Mouse (Mus musculus): ENCODE results near the gene Kcnh1. TPM values are rescaled to one million over a fixed set of nuclear protein-coding genes. Genes with fewer than 3 reads are reported as not detected.

Gene Kcnh1
- polyA plus RNA-seq, 1 experiment from 2014 or later: 0.04 TPM

DNA sequence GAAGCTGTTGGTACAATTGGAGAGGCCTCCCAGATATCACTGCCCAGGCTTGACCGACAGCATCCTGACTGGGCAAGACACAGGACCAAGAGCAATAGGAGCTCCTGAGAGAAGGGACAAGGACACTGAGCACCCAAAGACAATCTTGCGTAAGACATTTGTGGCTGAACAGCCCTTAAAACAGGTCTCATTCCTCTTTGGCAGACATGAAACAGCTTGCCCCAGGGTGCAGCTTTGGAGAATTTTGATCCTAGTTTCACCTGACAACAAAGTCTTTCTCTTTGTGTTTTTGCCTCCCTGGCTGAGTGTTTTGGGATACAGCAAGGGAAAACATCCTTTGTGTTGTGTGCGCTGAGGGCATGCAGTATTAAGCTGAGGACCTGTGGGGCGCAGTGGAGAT lies 153.4 kb downstream of the Kcnh1 start:
- 91% methylated on average over 4 of the region's 4 CpGs for WGBS
- Histone ChIP-seq H3K4me3 (ENCODE audit: low read depth, low read length) (no peak overlapping the region), H3K9me3 (ENCODE audit: control insufficient read depth, low read length) (no peaks in the 10 kb centered on the region)

DNA sequence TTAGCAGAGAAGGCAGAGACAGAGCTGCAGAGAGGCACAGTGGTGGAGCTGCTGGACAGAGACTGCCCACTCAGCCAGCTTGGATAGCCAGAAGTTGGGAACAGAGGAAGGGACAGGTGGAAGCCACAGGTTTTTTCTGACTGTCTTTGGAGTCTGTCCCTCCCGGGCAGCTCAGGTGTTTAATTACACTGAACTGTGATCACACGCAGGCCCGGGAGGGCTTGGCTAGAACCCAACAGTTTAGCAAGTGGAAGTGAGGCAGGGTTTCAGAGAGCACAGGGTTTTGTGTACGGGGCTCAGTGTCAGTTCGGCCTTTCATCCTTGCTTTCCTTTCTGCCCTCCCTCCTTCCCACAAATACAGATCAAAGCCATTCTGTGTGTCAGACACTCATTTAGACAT lies 156.8 kb downstream of the Kcnh1 start:
- Histone ChIP-seq H3K9ac (ENCODE audit: low read depth, low read length) (no peak overlapping the region), H3K27me3 (replicated peaks; ENCODE audit: control insufficient read depth, insufficient read depth, low read length) (no peaks in the 10 kb centered on the region; the same call in 1 of the 2 replicates), H3K4me3 (ENCODE audit: low read depth, low read length) (no peak overlapping the region), H3K9me3 (ENCODE audit: control insufficient read depth, low read length) (no peaks in the 10 kb centered on the region), H3K4me1 (replicated peaks; ENCODE audit: control insufficient read depth, insufficient read depth, low read length) (no peaks in the 10 kb centered on the region), H3K36me3 (ENCODE audit: control insufficient read depth, insufficient read depth, low read length) (no peaks in the 10 kb centered on the region), H3K4me2 (no peak overlapping the region), H3K27ac (ENCODE audit: low read depth, low read length) (no peak overlapping the region)
- DNase-seq (ENCODE audit: low spot score) (no peak), ATAC-seq (replicated peaks; ENCODE audit: low FRiP score) (no peak)
- WGBS: 69% methylated on average over 5 of the region's 5 CpGs

More for the DNA sequence above, 153.4 kb downstream of the Kcnh1 start:
- Histone ChIP-seq H3K4me1 (replicated peaks; ENCODE audit: control insufficient read depth, insufficient read depth, low read length) (no peaks in the 10 kb centered on the region), H3K27me3 (replicated peaks; ENCODE audit: control insufficient read depth, insufficient read depth, low read length) (no peaks in the 10 kb centered on the region; the same call in 1 of the 2 replicates), H3K36me3 (ENCODE audit: control insufficient read depth, insufficient read depth, low read length) (no peaks in the 10 kb centered on the region), H3K9ac (ENCODE audit: low read depth, low read length) (no peak overlapping the region), H3K4me2 (no peak overlapping the region), H3K27ac (ENCODE audit: low read depth, low read length) (no peak overlapping the region)
- no peak for DNase-seq (ENCODE audit: low spot score)
- ATAC-seq (replicated peaks; ENCODE audit: low FRiP score): no peak

DNA sequence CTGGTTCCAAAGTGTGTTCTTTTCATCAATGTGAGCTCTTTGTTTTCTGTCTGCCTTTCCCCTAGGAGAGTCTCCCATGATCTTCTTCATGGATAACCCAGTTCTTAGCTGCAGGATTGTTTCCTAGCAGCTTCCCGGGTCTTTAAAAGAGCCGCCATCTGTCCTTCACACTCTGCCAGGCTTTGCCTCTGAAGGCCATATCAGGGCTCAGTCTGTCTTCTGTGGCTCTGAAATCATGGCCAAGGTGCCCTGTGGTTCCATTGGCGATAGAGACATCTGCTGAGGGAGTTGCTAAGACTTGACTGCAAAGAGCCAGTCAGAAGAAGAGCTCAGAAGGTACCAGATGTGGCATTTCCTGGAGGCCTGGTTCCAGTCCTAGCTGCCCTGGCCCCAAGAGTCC lies 165.7 kb downstream of the Kcnh1 start:
- no peaks in the 10 kb centered on the region for H3K9me3 ChIP-seq (ENCODE audit: control insufficient read depth, low read length)
- ATAC-seq (replicated peaks; ENCODE audit: low FRiP score) (no peak), DNase-seq (ENCODE audit: low spot score) (no peak)
- H3K4me2 ChIP-seq: no peak overlapping the region
- H3K4me3 ChIP-seq (ENCODE audit: low read depth, low read length): no peak overlapping the region
- no peak overlapping the region for H3K9ac ChIP-seq (ENCODE audit: low read depth, low read length)
- no peak overlapping the region for H3K27ac ChIP-seq (ENCODE audit: low read depth, low read length)
- H3K36me3 ChIP-seq (ENCODE audit: control insufficient read depth, insufficient read depth, low read length): no peaks in the 10 kb centered on the region
- H3K27me3 ChIP-seq (replicated peaks; ENCODE audit: control insufficient read depth, insufficient read depth, low read length): no peaks in the 10 kb centered on the region
- WGBS: 78% methylated on average over 3 of the region's 3 CpGs
- no peaks in the 10 kb centered on the region for H3K4me1 ChIP-seq (replicated peaks; ENCODE audit: control insufficient read depth, insufficient read depth, low read length)

DNA sequence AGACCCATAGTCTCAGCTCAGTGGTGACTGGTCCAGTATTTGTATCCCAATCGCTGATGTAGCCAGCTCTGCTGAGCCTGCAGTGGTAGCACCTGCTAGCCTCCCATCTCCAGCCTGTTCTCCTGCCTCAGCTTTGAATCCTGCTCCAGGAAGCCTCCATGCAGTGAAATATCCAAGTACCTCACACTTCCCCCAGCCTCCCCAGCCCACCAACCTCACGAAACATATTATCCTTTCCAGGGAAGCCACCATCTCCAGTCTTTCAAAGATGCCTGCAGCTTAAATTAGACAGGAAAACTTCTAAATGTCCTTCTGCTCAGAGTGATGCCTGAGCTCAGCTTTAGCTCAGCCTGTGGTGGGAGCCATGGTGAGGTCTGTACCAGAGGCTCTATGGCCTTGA lies 168.6 kb downstream of the Kcnh1 start:
- Histone ChIP-seq H3K27me3 (replicated peaks; ENCODE audit: control insufficient read depth, insufficient read depth, low read length) (no peaks in the 10 kb centered on the region), H3K4me3 (ENCODE audit: low read depth, low read length) (no peak overlapping the region), H3K4me1 (replicated peaks; ENCODE audit: control insufficient read depth, insufficient read depth, low read length) (no peaks in the 10 kb centered on the region), H3K36me3 (ENCODE audit: control insufficient read depth, insufficient read depth, low read length) (no peaks in the 10 kb centered on the region), H3K9me3 (ENCODE audit: control insufficient read depth, low read length) (no peaks in the 10 kb centered on the region), H3K9ac (ENCODE audit: low read depth, low read length) (no peak overlapping the region), H3K4me2 (no peak overlapping the region), H3K27ac (ENCODE audit: low read depth, low read length) (no peak overlapping the region)
- no peak for ATAC-seq (replicated peaks; ENCODE audit: low FRiP score)
- 82% methylated on average over 2 of the region's 2 CpGs for WGBS
- DNase-seq (ENCODE audit: low spot score): no peak

DNA sequence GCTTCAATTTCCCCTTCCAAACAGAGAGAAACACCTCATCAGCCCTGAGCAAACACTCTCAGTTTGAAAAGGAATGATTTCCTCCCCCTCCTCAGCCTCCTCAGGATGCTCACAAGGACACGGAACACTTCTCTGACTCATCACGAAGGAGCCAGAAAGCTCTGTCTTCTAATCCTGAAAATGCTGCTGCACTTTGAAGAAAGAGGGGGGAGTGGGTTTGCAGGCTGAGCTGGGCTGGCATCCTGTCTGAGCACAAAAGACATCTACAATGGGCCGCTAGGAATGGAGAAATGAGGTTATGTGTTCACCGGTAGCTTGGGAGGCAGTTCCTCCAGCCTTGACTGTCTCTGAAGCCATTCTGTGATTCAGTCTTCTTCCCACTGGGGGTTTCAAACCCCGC lies 177.8 kb downstream of the Kcnh1 start:
- Histone ChIP-seq H3K9ac (ENCODE audit: low read depth, low read length) (no peak overlapping the region), H3K27ac (ENCODE audit: low read depth, low read length) (no peak overlapping the region), H3K4me2 (no peak overlapping the region), H3K36me3 (ENCODE audit: control insufficient read depth, insufficient read depth, low read length) (no peaks in the 10 kb centered on the region), H3K4me3 (ENCODE audit: low read depth, low read length) (no peak overlapping the region), H3K4me1 (replicated peaks; ENCODE audit: control insufficient read depth, insufficient read depth, low read length) (no peaks in the 10 kb centered on the region), H3K9me3 (ENCODE audit: control insufficient read depth, low read length) (no peaks in the 10 kb centered on the region), H3K27me3 (replicated peaks; ENCODE audit: control insufficient read depth, insufficient read depth, low read length) (no peaks in the 10 kb centered on the region)
- no peak for DNase-seq (ENCODE audit: low spot score)
- ATAC-seq (replicated peaks; ENCODE audit: low FRiP score): no peak
- WGBS: 63% methylated on average over 5 of the region's 5 CpGs

DNA sequence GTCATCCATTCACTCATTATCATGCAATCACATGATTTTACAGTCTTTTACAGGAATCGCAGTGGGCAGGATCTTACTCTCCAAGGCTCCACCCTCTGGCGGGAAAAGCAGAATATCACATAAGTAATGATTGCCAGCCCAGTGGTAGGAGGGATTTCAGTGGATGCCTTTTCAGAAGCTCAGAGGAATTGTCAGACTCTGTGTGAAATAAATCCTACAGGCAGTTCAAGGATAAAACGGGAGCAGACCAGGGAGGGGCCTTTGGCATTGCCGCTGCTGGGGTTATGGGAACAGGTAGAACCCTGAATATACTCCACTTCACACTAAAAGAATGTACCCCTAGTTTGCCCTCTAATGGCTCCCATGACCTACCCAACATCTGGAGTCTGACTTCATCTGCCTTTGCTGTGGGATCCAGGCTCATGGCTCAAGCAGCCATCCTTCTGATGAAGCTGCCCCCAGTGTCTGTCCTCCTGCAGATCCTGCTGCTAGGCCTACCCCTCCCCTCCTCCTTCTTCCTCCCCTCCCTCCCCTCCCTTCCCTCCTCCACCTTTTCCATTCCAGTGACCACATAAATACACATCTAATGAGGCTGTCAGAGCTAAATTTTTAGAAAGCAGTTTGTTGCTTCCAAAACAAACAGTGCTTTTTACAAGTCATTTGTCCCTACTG lies 181.5 kb downstream of the Kcnh1 start:
- Histone ChIP-seq H3K4me1 (replicated peaks; ENCODE audit: control insufficient read depth, insufficient read depth, low read length) (no peaks in the 10 kb centered on the region), H3K36me3 (ENCODE audit: control insufficient read depth, insufficient read depth, low read length) (no peaks in the 10 kb centered on the region), H3K27me3 (replicated peaks; ENCODE audit: control insufficient read depth, insufficient read depth, low read length) (no peaks in the 10 kb centered on the region), H3K9ac (ENCODE audit: low read depth, low read length) (no peak overlapping the region), H3K9me3 (ENCODE audit: control insufficient read depth, low read length) (no peaks in the 10 kb centered on the region), H3K4me2 (no peak overlapping the region), H3K4me3 (ENCODE audit: low read depth, low read length) (no peak overlapping the region), H3K27ac (ENCODE audit: low read depth, low read length) (no peak overlapping the region)
- ATAC-seq (replicated peaks; ENCODE audit: low FRiP score): no peak
- DNase-seq (ENCODE audit: low spot score): no peak
- 85% methylated on average over 4 of the region's 4 CpGs for WGBS

DNA sequence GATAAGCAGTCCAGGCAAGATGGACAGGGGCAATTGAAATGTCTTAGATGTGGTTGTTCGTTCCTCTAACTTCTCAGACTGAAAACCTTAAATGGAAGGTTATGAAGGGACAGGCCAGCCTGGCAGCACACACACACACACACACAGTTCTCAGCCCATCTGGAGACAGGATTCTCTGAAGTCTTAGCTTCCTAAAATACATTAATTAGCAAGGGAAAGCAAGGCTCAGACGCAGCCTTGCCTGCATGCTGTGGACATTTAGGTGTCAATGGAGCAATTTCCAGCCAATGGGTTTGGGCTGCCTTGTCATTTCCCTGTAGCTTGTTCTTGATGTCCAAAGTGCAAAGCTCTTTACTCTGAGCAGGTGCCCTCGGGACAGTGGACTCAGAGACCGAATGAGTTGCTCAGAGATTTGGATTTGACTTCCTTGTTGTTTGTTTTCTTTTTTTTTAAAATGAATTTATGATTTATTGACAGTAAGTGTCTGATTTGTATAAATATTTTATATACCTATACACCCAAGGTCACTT lies 188.0 kb downstream of the Kcnh1 start:
- DNase-seq (ENCODE audit: low spot score) (no peak), ATAC-seq (replicated peaks; ENCODE audit: low FRiP score) (no peak)
- H3K9ac ChIP-seq (ENCODE audit: low read depth, low read length): no peak overlapping the region
- H3K27ac ChIP-seq (ENCODE audit: low read depth, low read length): no peak overlapping the region
- no peak overlapping the region for H3K4me2 ChIP-seq
- H3K36me3 ChIP-seq (ENCODE audit: control insufficient read depth, insufficient read depth, low read length): no peaks in the 10 kb centered on the region
- no peak overlapping the region for H3K4me3 ChIP-seq (ENCODE audit: low read depth, low read length)
- H3K27me3 ChIP-seq (replicated peaks; ENCODE audit: control insufficient read depth, insufficient read depth, low read length): no peaks in the 10 kb centered on the region
- H3K9me3 ChIP-seq (ENCODE audit: control insufficient read depth, low read length): no peaks in the 10 kb centered on the region
- H3K4me1 ChIP-seq (replicated peaks; ENCODE audit: control insufficient read depth, insufficient read depth, low read length): no peaks in the 10 kb centered on the region
- WGBS: 76% methylated on average over 4 of the region's 4 CpGs

DNA sequence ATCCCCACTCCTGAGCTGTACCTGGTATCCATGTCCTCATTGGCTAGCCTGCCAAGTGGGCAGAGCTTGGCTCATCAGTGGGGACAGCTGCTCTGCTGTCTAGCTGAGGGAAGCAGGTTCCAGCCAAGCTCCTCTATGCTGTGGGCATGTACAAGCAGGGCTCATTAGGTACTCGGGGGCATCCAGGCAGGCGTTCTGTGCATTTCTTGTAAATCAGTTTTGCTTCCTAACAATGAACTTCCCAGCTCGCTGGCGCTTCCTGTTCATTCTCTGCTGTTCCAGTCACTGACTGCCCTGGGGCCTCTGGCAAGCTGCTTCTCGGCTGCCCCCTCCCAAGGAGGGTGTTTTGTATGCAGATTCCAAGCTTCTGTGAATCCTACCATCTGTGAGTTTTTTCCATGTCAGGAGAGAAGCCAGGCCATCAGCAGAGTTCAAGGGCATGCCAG lies 190.0 kb downstream of the Kcnh1 start:
- H3K9me3 ChIP-seq (ENCODE audit: control insufficient read depth, low read length): no peaks in the 10 kb centered on the region
- H3K9ac ChIP-seq (ENCODE audit: low read depth, low read length): no peak overlapping the region
- WGBS: 78% methylated on average over 5 of the region's 5 CpGs
- ATAC-seq (replicated peaks; ENCODE audit: low FRiP score) (no peak), DNase-seq (ENCODE audit: low spot score) (no peak)
- H3K4me2 ChIP-seq: no peak overlapping the region
- H3K36me3 ChIP-seq (ENCODE audit: control insufficient read depth, insufficient read depth, low read length): no peaks in the 10 kb centered on the region
- no peak overlapping the region for H3K27ac ChIP-seq (ENCODE audit: low read depth, low read length)
- H3K4me3 ChIP-seq (ENCODE audit: low read depth, low read length): no peak overlapping the region
- H3K4me1 ChIP-seq (replicated peaks; ENCODE audit: control insufficient read depth, insufficient read depth, low read length): no peaks in the 10 kb centered on the region
- no peaks in the 10 kb centered on the region for H3K27me3 ChIP-seq (replicated peaks; ENCODE audit: control insufficient read depth, insufficient read depth, low read length)

DNA sequence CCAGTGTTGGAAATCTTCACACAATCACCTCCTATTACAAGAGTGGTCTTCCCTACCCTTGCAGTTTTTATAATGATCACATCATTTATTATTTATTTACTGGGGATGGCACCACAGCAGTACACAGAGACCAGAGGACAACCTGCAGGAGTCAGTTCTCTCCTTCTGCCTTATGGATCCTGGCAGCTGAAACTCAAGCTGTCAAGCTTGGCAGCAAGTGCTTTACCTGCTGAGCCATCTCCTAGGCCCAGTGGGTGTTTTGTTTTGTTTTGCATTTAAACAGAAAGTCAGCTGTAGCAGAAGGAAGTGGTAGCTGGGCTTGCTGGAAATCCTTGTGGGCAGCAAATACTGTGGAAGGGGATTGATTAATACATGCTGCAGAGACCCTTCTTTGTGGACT lies 197.1 kb downstream of the Kcnh1 start:
- H3K9me3 ChIP-seq (ENCODE audit: control insufficient read depth, low read length): no peaks in the 10 kb centered on the region

More for the DNA sequence above, 197.1 kb downstream of the Kcnh1 start:
- DNase-seq (ENCODE audit: low spot score) (no peak), ATAC-seq (replicated peaks; ENCODE audit: low FRiP score) (no peak)
- H3K9ac ChIP-seq (ENCODE audit: low read depth, low read length): no peak overlapping the region
- no peak overlapping the region for H3K4me3 ChIP-seq (ENCODE audit: low read depth, low read length)
- peaks cover 3% of the 10 kb centered on the region; the same call in 1 of the 2 replicates for H3K27me3 ChIP-seq (replicated peaks; ENCODE audit: control insufficient read depth, insufficient read depth, low read length)
- H3K36me3 ChIP-seq (ENCODE audit: control insufficient read depth, insufficient read depth, low read length): no peaks in the 10 kb centered on the region
- no peaks in the 10 kb centered on the region for H3K4me1 ChIP-seq (replicated peaks; ENCODE audit: control insufficient read depth, insufficient read depth, low read length)
- H3K27ac ChIP-seq (ENCODE audit: low read depth, low read length): no peak overlapping the region
- no peak overlapping the region for H3K4me2 ChIP-seq

Data from liver, embryonic 11.5 days (tissue).